Mouse (Mus musculus) left cerebral cortex, adult 2 months (tissue): ENCODE data around the gene Rpl23. TPM values are rescaled to one million over a fixed set of nuclear protein-coding genes. Genes with fewer than 3 reads are reported as not detected.

Source experiments
- DNase-seq, 2 experiments: peaks; one replicate each; pipeline ENCODE4 v3.0.0; 2021 to 2022; ENCODE audit warnings: low spot score in 2 of 2, mixed read lengths in 1 of 2; ENCODE audit errors: extremely low spot score in 1 of 2
- H3K27ac ChIP-seq: fragments of 200-600 bp; 2 replicates; pipeline ENCODE4 v1.8.1; 2022
- H3K4me3 ChIP-seq: fragments of 200-600 bp; 2 replicates; pipeline ENCODE4 v1.8.1; 2022
- CTCF ChIP-seq: fragments of 200-600 bp; IDR thresholded peaks from 2 replicates; pipeline ENCODE4 v1.8.1; 2022; ENCODE audit warnings: antibody characterized with exemption, mild to moderate bottlenecking, moderate library complexity
- intact Hi-C: fragments of 180-260 bp; cut with DNase I; formaldehyde crosslinking; loops from one replicate; pipeline ENCODE4 v1.15.1; 2025
- total RNA-seq, 2 experiments: library from RNA; stranded (reverse); gene quantifications; 2 replicates each; pipeline ENCODE4 v1.2.3; 2021

Rpl23 gene
- total RNA-seq, 2 experiments from 2014 or later, result 326 to 327 TPM

DNA sequence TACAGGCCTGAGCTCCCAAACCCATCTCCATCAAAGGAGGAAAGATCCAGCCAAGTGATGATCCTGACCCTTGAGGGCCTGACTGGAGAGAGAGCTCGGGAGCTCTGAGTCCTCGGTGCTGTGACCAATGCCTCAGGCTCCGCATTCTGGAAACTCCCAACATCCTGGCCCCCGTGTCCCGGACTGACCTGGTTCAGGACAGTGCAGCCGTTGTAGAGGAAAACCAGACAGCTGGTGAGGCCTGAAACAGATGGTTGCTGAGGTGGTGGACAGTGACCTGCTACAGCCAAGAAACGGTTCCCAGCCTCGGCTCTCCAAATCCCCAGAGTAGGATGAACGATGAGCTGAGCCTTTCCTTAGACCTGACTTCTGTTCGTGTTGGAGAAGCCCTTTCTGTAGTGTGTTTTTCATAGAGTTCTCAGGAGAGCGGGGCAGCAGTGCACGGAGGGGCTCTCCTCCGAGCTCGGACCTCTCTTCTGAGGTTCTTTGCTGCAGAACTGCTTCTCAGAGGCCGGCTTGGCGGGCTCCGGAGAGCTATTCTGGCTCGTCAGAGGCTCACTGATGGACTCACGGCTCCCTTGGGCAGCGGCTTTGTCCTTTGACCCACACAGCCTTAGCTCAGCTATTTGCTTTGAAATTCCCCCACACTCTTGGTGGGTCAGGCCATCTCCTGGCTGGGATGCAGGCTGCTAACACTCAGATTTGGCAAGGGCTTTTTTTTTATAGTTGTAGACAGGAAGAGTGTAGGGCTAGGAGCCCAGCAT lies 40.8 kb upstream of the Rpl23 start:
- TF ChIP-seq CTCF, result no peak
- Histone ChIP-seq H3K4me3 (no peak overlapping the region), H3K27ac (peak overlapping the region; percentile 5; the same call in 1 of the 2 replicates)
- no peak for DNase-seq
- intact Hi-C loops, result no loop called here

DNA sequence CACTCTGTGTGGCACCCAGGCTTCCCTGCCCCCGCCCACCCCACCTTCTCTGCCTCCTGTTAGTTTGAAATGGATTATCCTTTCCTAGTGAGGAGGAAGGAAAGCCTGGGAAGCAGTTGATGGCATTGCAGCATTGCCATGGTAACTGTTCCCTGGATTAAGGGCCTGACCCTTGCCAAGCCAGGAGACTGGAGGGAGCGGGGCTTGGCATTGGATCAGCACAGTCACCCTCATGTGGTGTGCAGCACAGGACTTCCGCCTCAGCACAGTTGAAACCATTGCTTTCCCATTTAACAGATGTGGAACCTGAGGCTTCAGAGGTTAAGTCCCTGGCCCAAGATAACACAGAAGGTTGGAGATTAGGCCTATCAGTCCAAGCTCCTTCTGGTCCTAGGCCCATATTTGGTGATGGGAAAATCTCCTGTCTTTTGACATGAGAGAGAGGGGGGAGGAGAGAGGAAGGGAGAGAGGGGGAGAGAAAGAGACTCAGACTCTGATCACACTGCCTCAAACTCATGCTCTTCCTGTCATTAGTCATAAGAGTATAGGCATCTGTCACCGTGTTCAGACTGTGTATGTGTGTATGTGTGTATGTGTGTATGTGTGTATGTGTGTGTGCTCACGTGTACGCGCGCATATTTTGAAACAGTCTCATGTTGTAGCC lies 39.3 kb upstream of the Rpl23 start:
- no peak for TF ChIP-seq CTCF
- Histone ChIP-seq H3K4me3 (no peak overlapping the region), H3K27ac (0 out of 2 replicates have a peak overlapping the region, but pooled peaks have one; percentile 26)
- intact Hi-C loops, result no loop called here
- DNase-seq, result no peak

DNA sequence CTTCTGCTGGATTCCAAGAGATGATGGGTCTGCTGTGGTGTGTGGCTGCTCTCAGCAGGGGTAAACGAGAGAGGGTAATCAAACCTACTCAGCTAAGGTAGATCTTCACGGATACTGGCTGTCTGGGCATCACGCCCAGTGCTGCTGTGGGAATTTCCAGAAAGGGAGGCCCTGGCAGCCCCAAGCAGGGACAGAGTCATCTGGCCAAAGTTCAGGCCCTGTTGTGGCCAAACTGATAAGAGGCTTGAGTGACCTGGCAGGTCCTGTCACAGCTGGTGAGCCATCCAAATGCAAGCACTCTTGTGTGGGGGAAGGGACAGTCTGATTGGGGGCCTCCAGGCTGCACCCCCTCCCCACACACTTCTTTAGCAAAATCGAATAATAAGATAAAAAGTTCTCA lies 38.6 kb upstream of the Rpl23 start:
- no peak for TF ChIP-seq CTCF
- intact Hi-C loops, result no loop called here
- no peak for DNase-seq
- no peak overlapping the region for H3K4me3 ChIP-seq
- 0 out of 2 replicates have a peak overlapping the region, but pooled peaks have one; percentile 26 for H3K27ac ChIP-seq

DNA sequence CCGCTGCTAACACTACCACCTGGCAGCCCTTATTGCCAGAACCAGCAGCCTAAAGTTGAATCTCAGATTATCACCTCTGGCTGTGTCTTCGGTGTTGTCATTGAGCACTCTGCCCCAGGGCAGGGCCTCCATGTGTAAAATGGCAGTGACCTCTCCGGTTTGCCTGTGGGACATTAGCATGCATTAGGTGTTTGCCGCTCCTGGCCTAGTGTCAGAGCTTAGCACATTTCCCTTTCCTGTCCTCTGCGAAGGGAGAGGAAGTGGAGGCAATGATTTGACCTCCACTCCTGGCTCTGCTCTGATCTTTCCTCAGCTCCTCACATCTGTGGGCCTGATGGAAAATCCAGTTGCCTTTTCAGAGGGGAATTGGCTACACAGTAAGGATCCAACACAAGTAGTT lies 37.7 kb upstream of the Rpl23 start:
- TF ChIP-seq CTCF, result no peak
- no peak overlapping the region for H3K4me3 ChIP-seq
- intact Hi-C loops, result no loop called here
- H3K27ac ChIP-seq, result no peak overlapping the region
- DNase-seq, result no peak

DNA sequence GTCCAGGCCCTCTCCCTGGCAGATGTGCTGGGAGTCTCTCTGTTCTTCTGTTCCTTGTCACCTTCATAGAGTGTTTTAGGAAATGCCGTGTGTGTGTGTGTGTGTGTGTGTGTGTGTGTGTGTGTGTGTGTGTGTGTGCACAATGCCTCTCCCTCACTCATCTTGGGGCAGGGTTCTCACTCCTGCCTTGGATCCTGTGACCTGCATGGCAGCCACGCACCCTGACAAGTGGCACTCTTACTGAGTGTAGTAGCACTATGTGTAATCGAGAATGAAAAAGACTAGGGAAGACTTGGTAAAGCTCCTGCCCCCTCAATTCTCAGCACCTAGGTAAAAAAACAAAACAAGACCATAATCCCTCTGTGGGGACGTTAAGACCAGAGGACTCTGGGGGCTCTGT lies 36.9 kb upstream of the Rpl23 start:
- intact Hi-C loops, result no loop called here
- no peak for DNase-seq
- TF ChIP-seq CTCF, result no peak

DNA sequence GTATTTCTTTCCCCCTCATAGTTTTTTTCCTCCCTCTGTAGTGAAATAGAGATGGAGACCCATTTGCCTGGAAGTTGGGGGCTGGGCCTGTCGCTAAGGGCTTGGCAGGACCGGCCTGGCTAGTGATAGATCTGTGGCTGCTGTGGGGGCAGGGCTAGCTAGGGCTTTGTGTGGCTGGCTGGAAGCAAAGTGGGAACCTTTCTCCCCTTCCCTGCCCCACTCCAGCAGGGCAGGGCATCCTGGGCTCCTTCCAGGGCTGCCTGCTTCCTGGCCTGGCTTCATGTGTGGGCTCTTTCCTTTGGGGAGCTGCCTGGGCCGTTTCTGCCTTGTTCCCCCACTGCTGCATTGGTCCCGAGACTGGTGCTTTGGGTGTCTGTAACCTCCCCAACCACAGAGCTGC lies 36.3 kb upstream of the Rpl23 start:
- no peak overlapping the region; the same call in 1 of the 2 replicates for H3K27ac ChIP-seq
- no peak for TF ChIP-seq CTCF
- DNase-seq, result no peak
- intact Hi-C loops, result no loop called here
- H3K4me3 ChIP-seq, result no peak overlapping the region

More for the DNA sequence above, 36.9 kb upstream of the Rpl23 start:
- Histone ChIP-seq H3K27ac (no peak overlapping the region), H3K4me3 (no peak overlapping the region)

DNA sequence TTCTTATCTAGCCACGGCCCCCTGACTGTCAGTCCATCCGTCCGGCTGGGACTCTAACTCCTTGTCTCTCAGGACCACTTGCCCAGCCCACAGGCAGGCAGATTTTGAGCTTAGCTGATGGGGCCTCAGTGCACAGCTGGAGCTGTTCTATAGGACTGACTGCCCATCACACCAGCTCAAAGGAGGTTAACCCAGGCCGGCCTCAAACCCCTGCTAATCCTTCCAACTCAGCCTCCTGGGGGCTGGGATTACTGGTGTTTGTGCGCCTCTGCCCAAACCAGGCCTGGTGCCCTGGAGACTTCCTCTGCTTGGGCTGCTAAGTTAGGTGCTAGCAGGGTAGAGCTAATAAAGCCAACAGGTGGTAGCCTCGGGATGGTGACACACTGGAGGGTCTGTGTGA lies 35.8 kb upstream of the Rpl23 start:
- Histone ChIP-seq H3K4me3 (no peak overlapping the region), H3K27ac (peak overlapping the region; percentile 40; the same call in 1 of the 2 replicates)
- TF ChIP-seq CTCF, result no peak
- intact Hi-C loops, result no loop called here
- no peak for DNase-seq

DNA sequence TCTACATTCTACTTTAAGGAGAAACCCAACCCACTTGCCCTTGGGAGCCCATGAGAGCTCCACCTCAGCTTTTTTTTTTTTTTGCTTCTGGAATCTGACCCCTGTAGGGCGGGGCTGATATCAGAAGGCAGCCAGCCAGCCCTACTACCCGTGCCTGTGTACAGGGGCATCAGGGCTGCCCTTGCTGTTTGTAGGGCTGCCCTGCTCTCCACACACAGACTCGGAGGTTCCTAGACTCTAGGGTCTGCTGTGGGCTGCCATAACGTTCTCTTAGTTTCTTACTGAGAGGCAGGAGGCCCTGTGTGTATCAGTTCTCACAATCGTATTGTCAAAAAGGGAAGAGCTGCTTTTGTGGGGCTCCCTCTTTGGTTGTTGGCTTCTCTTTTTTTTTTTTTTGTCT lies 35.1 kb upstream of the Rpl23 start:
- intact Hi-C loops, result no loop called here
- TF ChIP-seq CTCF, result no peak
- Histone ChIP-seq H3K27ac (no peak overlapping the region; the same call in 1 of the 2 replicates), H3K4me3 (no peak overlapping the region)
- DNase-seq, result no peak

DNA sequence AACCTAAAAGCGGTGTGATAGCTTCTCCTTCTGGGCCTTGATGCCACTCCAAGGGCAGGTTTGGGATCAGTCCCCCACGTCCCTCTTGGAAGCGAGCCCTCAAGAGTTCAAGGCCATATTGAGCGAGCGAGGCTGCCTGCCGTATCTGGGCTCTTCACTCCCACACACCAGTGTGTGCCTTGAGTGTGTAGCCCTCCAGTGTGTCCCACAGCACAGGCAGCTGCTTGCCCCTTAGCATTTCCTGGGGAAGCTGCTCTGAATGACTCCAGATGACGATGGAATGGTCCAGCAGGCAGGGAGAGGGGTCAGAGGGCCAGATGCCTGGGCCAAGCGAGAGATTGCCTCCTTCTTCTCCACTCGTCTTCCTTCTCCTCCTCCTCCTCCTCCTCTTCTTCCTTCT lies 34.7 kb upstream of the Rpl23 start:
- intact Hi-C loops, result no loop called here
- Histone ChIP-seq H3K27ac (no peak overlapping the region; the same call in 1 of the 2 replicates), H3K4me3 (no peak overlapping the region)
- no peak for TF ChIP-seq CTCF
- DNase-seq, result no peak

DNA sequence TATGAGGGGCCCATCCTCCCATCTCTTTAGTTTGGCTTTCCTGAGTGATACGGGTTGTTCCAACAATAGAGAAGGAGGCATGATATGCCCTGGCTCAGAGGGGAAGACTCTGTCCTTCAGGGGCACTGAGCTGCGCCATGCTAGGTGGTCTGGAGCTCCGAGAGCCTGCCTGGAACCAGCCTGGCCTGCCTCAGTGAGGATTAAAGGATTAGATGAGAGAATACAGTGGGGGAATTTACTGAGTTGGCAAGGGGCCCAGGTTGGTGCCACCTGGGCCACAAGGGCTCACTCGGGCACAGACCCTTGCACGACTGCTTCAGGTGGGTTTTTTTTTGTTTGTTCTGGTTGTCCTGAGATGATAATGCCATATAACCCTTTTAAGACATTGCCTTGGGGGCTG lies 33.9 kb upstream of the Rpl23 start:
- H3K27ac ChIP-seq, result no peak overlapping the region
- intact Hi-C loops, result no loop called here

DNA sequence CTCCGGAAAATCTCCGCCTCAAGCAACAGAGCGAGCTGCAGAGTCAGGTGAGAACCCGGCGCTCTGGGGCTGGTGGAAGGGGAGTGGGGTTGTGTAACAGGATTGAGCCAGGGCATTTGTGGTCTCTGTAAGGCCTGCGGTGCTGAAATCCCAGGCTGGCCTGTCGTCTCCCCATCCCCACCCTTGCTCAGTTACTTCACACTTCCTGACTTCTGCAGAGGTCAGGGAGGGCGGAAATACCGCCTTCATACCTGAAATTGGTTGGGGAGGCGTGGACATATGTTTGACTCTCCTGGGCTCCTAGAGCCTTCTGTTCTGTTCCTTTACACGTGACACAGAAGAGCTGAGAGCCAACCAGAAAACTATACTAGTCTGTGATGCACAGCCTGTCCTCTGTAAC lies 33.5 kb upstream of the Rpl23 start:
- no peak for TF ChIP-seq CTCF
- Histone ChIP-seq H3K4me3 (no peak overlapping the region), H3K27ac (no peak overlapping the region)
- intact Hi-C loops, result no loop called here
- DNase-seq, result no peak

More for the DNA sequence above, 33.9 kb upstream of the Rpl23 start:
- H3K4me3 ChIP-seq, result no peak overlapping the region
- no peak for TF ChIP-seq CTCF
- no peak for DNase-seq

DNA sequence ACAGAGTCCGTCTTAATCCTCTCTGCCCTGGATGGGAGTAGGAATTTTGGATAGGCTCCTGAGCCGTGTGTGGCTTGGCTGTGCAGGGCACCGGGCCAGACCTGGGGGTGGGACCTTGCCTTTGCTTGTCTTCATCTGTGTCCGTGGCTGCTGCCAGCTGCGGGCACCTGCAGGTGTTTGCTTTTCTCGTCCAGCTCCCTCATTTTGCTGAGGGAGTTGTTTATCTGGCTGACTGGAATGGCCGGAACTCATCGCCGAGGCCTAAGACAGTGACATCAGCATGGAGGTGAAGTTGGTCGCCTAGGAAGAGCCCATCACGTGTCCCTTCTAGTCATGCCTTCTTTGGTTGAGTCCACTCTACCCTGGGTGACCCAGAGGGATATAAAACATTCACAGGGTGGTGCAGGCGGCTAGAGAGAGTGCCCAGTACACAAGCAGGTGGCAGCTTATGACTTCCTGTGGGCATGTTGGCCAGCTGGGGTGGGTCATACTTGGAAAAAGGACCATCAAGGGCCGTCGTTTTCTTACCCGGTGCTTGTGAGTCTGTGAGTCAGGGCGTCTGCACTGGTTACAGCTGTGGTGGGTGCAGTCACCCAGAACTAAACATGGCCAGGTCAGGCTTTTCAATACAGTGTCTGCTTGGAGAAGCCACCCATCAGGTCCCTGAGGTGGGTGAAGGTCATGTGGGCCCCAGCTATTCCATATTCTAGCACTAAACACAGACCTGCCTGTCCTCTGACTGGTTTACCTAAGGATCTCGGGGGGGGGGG lies 31.7 kb upstream of the Rpl23 start:
- intact Hi-C loops, result no loop called here

More for the DNA sequence above, 31.7 kb upstream of the Rpl23 start:
- Histone ChIP-seq H3K4me3 (no peak overlapping the region), H3K27ac (peak overlapping the region; percentile 40)
- TF ChIP-seq CTCF, result no peak
- no peak for DNase-seq
